Mouse (Mus musculus): ENCODE measurements around the gene Gm49416. TPM values are rescaled to one million over a fixed set of nuclear protein-coding genes. Genes with fewer than 3 reads are reported as not detected.
"Not testable (repeated sequence)": the region's sequence is repeated elsewhere in the genome, so short reads cannot be mapped to it uniquely, and the experiment has no call there.

The Gm49416 gene
- polyA plus RNA-seq, 1 experiment from 2014 or later = not detected

- WGBS = 31% methylated on average over 4 of the region's 4 CpGs
- Histone ChIP-seq H3K27ac (ENCODE audit: low read depth, low read length) (no peak overlapping the region), H3K27me3 (replicated peaks; ENCODE audit: control insufficient read depth, insufficient read depth, low read length) (no peaks in the 10 kb centered on the region), H3K9me3 (ENCODE audit: control insufficient read depth) (no peaks in the 10 kb centered on the region), H3K36me3 (ENCODE audit: control insufficient read depth, insufficient read depth) (no peaks in the 10 kb centered on the region), H3K4me2 (replicated peaks; ENCODE audit: low read depth) (no peak overlapping the region), H3K9ac (ENCODE audit: low read depth, low read length) (no peak overlapping the region), H3K4me1 (replicated peaks; ENCODE audit: control insufficient read depth, insufficient read depth, low read length) (no peaks in the 10 kb centered on the region), H3K4me3 (ENCODE audit: low read depth, low read length) (no peak overlapping the region)
- peak; percentile 79 for TF ChIP-seq CTCF (IDR thresholded peaks at IDR 0.05; ENCODE audit: low read depth)
- ATAC-seq = no peak
Observed at GRCm38 (mm10) chr19:8857689-8858088, 31.0 kb upstream of the Gm49416 start.

- WGBS = 17% methylated on average over 1 of the region's 1 CpGs
- H3K27me3 ChIP-seq (replicated peaks; ENCODE audit: control insufficient read depth, insufficient read depth, low read length) = no peaks in the 10 kb centered on the region
- ATAC-seq = no peak
- H3K4me2 ChIP-seq (replicated peaks; ENCODE audit: low read depth) = no peak overlapping the region
- no peak overlapping the region for H3K27ac ChIP-seq (ENCODE audit: low read depth, low read length)
- no peaks in the 10 kb centered on the region for H3K9me3 ChIP-seq (ENCODE audit: control insufficient read depth)
- peak; percentile 69 for TF ChIP-seq CTCF (IDR thresholded peaks at IDR 0.05; ENCODE audit: low read depth)
- H3K4me3 ChIP-seq (ENCODE audit: low read depth, low read length) = no peak overlapping the region
- H3K9ac ChIP-seq (ENCODE audit: low read depth, low read length) = no peak overlapping the region
- no peaks in the 10 kb centered on the region for H3K4me1 ChIP-seq (replicated peaks; ENCODE audit: control insufficient read depth, insufficient read depth, low read length)
- H3K36me3 ChIP-seq (ENCODE audit: control insufficient read depth, insufficient read depth) = no peaks in the 10 kb centered on the region
Observed at GRCm38 (mm10) chr19:8859018-8859417, 29.7 kb upstream of the Gm49416 start.

- Histone ChIP-seq H3K36me3 (ENCODE audit: control insufficient read depth, insufficient read depth) (no peaks in the 10 kb centered on the region), H3K4me2 (replicated peaks; ENCODE audit: low read depth) (no peak overlapping the region), H3K27me3 (replicated peaks; ENCODE audit: control insufficient read depth, insufficient read depth, low read length) (no peaks in the 10 kb centered on the region), H3K4me3 (ENCODE audit: low read depth, low read length) (no peak overlapping the region), H3K4me1 (replicated peaks; ENCODE audit: control insufficient read depth, insufficient read depth, low read length) (no peaks in the 10 kb centered on the region), H3K9ac (ENCODE audit: low read depth, low read length) (no peak overlapping the region), H3K9me3 (ENCODE audit: control insufficient read depth) (no peaks in the 10 kb centered on the region), H3K27ac (ENCODE audit: low read depth, low read length) (no peak overlapping the region)
- no peak for ATAC-seq
- WGBS = 84% methylated on average over 6 of the region's 6 CpGs
- no peak for TF ChIP-seq CTCF (IDR thresholded peaks at IDR 0.05; ENCODE audit: low read depth)
Observed at GRCm38 (mm10) chr19:8864265-8864664, 24.5 kb upstream of the Gm49416 start.

GRCm38 (mm10) chr19:8870381-8870780 is 18.3 kb upstream of the Gm49416 start:
- Histone ChIP-seq H3K4me3 (ENCODE audit: low read depth, low read length) (peak overlapping the region; percentile 80), H3K36me3 (ENCODE audit: control insufficient read depth, insufficient read depth) (peaks cover 22% of the 10 kb centered on the region), H3K4me2 (replicated peaks; ENCODE audit: low read depth) (peak overlapping the region; percentile 86), H3K9ac (ENCODE audit: low read depth, low read length) (peak overlapping the region; percentile 89; the same call in 1 of the 2 replicates), H3K27ac (ENCODE audit: low read depth, low read length) (peak overlapping the region; percentile 87; the same call in 1 of the 2 replicates)
- ATAC-seq; H3K9me3 ChIP-seq (ENCODE audit: control insufficient read depth); H3K27me3 ChIP-seq (replicated peaks; ENCODE audit: control insufficient read depth, insufficient read depth, low read length); H3K4me1 ChIP-seq (replicated peaks; ENCODE audit: control insufficient read depth, insufficient read depth, low read length): not testable (repeated sequence)
- 79% methylated on average over 3 of the region's 3 CpGs for WGBS

GRCm38 (mm10) chr19:8870838-8871237 is 17.9 kb upstream of the Gm49416 start:
- 38% methylated on average over 9 of the region's 9 CpGs for WGBS
- peak overlapping the region; percentile 80 for H3K4me3 ChIP-seq (ENCODE audit: low read depth, low read length)
- no peaks in the 10 kb centered on the region for H3K27me3 ChIP-seq (replicated peaks; ENCODE audit: control insufficient read depth, insufficient read depth, low read length)
- ATAC-seq = peak; percentile 12; the same call in 1 of the 2 replicates
- H3K27ac ChIP-seq (ENCODE audit: low read depth, low read length) = peak overlapping the region; percentile 87
- no peak for TF ChIP-seq CTCF (IDR thresholded peaks at IDR 0.05; ENCODE audit: low read depth)
- H3K4me1 ChIP-seq (replicated peaks; ENCODE audit: control insufficient read depth, insufficient read depth, low read length) = 0 out of 2 replicates have a peak, but pooled peaks cover 3% of the 10 kb centered on the region
- peaks cover 27% of the 10 kb centered on the region for H3K36me3 ChIP-seq (ENCODE audit: control insufficient read depth, insufficient read depth)
- H3K4me2 ChIP-seq (replicated peaks; ENCODE audit: low read depth) = peak overlapping the region; percentile 86
- H3K9me3 ChIP-seq (ENCODE audit: control insufficient read depth) = no peaks in the 10 kb centered on the region
- peak overlapping the region; percentile 89 for H3K9ac ChIP-seq (ENCODE audit: low read depth, low read length)

- peak within 1 kb of the TSS; percentile 87 for H3K27ac ChIP-seq (ENCODE audit: low read depth, low read length)
- no peaks in the 10 kb centered on the region for H3K9me3 ChIP-seq (ENCODE audit: control insufficient read depth)
- peaks cover 32% of the 10 kb centered on the region for H3K36me3 ChIP-seq (ENCODE audit: control insufficient read depth, insufficient read depth)
- H3K4me3 ChIP-seq (ENCODE audit: low read depth, low read length) = peak within 1 kb of the TSS; percentile 80
- no peaks in the 10 kb centered on the region for H3K27me3 ChIP-seq (replicated peaks; ENCODE audit: control insufficient read depth, insufficient read depth, low read length)
- under 1% methylated on average over 59 of the region's 59 CpGs for WGBS
- no peak for TF ChIP-seq CTCF (IDR thresholded peaks at IDR 0.05; ENCODE audit: low read depth)
- H3K4me2 ChIP-seq (replicated peaks; ENCODE audit: low read depth) = peak within 1 kb of the TSS; percentile 86
- peak within 1 kb of the TSS; percentile 89 for H3K9ac ChIP-seq (ENCODE audit: low read depth, low read length)
- 0 out of 2 replicates have a peak, but pooled peaks cover 3% of the 10 kb centered on the region for H3K4me1 ChIP-seq (replicated peaks; ENCODE audit: control insufficient read depth, insufficient read depth, low read length)
- peak; percentile 96 for ATAC-seq
Observed at GRCm38 (mm10) chr19:8871267-8872186, 17.2 kb upstream of the Gm49416 start, which contains the start of gene Ubxn1. Gene Ubxn1 (plus strand): TSS chr19:8871496.
